Mouse (Mus musculus) urinary bladder, postnatal 4 days (tissue): ENCODE measurements at regions not wholly inside any gene's neighbourhood (a gene's known extent, or its start where the extent isn't known, plus 50 kb on each side); places are given as distances from the start of the nearest gene placed in this dataset.

ENCODE experiments used
- DNase-seq, 2 experiments: peaks; one replicate each; pipeline ENCODE4 v3.0.0; 2021 to 2022; ENCODE audit warnings: low spot score in 2 of 2

DNA sequence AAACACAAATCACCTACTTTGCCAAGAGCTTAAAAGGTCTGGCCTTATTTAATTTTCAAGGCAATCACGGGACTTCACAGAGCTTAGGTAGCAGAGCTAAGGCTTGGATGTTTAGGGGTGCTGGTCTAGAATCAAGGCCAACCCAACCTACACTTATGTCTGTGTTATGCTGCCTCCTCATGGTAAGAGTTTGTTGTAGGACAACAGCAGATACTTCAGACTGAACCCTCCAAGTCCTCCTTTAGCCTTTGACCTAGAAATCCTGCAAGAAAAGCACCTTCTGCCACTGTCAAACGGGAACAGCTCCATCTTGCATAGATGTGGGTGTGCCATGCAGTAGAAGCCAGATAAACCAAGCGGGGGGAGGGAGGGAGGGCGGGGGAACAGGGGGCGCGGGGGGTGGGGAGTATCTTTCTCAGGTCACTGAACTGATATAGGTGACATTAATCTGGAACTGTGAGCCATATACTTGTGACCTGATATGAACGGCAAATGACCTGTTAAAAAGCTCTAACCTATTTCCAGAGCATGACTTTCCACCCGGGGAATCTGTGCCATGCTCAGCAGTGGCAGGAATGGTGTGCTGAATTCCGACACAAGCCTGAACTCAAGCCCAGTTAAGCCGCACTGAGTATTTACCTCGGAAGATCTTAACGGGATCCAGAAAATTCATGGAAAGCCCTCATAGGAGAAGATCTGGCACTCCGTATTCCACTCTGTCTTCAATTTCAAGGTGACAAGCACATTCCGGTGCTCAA is 838.3 kb downstream of the Gsdmc2 start:
- DNase-seq, result no peak

DNA sequence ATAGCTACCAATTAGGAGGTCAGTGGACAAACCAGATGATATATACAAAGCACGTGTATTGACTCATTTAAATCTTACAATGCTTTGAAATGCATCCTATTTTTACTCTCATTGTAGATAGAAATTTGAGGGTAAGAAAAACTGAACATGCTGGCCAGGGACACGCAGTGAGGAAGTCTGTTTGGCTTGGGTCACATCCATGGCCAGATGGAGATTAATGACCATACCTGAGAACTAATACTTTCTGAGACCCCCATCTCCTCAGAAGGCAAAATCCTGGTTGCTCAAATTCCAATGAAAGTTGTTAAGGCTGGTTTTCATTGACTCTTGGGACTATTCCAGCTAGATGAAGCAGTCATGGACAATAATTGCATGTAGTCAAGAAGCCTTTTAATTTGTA is 850.3 kb downstream of the Gsdmc2 start:
- no peak for DNase-seq

DNA sequence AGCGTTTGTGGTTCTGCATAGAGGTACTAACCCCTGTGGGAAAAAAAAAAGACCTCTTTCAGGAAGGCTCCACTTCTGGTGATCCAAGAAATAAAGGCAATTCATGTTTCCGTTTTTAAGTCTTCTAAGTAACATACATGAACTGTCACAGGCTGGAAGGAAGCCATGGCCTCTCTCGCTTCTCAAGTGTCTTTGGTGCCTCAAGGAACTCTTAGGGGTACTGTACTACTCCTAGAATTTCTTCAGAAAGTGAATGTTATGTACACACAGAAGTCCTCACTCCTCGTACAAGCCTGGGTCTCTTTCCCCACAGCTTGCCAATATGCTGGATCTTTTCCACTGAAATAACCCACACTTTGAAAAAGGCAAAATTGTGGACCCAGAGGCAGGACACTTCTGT is 858.1 kb downstream of the Gsdmc2 start:
- DNase-seq, result no peak

DNA sequence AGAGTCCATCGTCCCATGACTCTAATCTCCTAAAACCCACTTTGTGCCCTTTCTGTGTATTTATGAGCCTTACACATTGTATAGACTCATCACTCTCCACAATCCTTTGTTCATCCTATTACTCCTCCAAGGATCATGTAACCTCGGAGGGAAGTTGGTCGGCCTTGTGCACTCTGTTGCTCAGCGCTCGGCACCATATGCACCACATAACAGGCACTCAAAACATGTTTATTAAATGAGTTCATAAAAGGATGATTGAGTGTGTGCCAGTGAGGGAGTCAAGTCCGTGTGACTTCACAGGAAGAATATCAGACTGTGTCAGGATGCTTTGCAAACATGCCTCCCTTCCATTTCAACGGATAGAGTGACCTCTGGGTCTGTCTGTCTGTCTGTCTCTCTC is 858.8 kb downstream of the Gsdmc2 start:
- DNase-seq, result no peak

DNA sequence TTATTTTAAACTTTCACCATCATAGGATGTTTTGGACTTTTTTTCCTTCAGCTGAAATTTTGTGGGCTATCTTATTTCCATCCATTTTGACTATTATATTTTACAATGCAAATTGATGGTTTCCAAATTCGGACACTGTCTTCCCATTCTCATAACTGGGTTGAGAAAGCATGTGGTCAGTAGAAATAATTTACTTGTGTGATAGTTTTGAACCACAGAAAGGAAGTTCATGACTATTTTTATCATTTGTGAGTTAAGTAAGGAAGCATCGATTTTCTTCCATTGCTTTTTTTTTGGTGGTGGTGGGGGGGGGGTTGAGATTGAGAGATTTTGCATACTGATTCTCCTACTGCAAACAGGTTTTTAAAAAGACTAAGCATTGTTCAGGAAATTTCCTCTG is 874.4 kb downstream of the Gsdmc2 start:
- no peak for DNase-seq

DNA sequence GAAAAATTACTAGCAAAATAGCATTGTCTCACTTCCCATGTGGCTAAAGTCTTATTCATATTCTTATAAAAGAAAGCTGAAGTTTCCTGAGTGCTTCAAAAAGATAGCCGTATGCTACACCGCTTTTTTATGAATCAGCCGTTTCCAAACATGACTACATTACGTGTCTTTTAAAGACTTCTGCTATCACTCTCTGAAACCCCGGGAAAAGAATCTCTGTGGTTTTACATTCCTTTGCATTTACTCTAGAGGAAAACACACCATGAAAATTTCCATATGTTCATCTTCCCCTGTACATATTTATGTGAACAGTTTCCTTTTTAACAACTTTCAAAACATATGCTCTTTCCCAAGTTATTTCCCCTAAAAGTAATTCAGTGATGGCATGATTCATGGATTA is 882.3 kb downstream of the Gsdmc2 start:
- no peak for DNase-seq

DNA sequence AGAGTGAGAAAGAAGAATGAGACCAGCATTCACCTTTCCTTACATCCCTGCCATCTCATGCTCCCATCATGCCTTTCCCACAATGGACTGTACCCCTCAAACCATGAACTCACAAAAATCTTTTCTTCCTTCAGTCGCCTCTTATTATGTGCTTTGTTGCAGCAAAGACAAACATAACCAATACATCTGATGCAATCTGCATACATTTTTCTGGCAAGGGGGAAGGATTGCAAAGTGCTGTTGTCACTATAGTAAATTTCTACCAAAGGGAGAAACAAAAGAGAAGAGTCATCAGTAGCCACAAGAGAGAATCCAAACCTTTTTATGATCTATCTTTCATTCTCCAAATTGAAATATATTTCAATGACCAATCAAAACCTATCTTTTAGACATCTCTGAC is 884.4 kb downstream of the Gsdmc2 start:
- no peak for DNase-seq

DNA sequence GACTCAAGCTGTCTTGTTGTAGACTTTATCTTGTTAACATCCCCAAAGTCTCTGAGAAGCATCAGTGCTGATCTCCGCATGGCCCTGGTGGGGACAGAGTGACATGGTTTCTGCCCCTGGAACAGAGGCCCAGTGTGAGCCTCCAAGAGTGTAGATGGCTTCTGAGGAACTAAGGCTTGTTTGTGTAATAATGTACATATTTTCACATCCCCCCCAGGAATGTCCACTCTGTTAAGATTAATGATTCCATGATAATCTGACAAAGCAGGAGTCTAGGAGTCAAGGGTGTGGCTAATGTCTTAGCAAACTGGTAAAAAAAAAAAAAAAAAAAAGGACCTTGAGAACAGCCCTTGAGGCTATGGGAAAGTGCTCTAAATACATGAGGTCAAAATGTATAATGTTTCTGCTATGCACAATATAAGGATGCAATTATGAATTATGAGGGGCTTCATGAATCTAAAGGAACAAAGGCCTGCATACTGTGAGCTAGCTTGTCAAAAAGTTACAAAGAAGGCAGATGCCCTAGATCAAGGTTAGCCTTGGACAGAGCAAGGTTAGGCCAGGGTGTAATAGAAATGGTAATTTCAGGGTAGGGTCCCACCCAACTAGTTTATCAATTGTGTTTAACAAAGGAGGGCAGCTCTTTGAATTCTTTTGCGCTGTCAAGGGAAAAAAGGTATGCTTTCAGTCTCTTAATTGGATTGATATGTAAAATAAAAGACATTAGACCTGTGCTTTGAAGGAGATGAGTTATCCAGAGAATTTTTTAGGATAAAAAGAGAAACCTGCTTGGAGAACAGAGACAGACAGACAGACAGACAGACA is 886.3 kb downstream of the Gsdmc2 start:
- no peak for DNase-seq

DNA sequence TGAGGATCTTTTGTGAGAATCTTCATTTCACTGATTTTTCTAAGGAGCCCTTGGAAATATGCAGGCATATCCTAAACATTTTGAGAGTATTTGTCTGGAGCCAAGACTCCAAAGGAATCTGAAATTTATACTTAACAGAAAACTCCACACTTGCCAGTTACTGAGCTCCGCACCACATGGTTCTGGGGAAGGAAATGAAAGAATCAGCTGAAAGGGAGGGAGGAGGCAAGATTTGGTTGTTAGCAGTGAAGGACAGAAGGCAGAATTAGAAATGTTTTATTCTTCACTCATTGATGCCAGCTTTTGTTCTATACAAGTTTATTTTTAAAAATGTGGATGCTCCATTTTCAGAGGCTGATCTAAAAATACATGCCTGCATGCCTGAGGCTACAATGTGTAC is 890.1 kb downstream of the Gsdmc2 start:
- no peak for DNase-seq

DNA sequence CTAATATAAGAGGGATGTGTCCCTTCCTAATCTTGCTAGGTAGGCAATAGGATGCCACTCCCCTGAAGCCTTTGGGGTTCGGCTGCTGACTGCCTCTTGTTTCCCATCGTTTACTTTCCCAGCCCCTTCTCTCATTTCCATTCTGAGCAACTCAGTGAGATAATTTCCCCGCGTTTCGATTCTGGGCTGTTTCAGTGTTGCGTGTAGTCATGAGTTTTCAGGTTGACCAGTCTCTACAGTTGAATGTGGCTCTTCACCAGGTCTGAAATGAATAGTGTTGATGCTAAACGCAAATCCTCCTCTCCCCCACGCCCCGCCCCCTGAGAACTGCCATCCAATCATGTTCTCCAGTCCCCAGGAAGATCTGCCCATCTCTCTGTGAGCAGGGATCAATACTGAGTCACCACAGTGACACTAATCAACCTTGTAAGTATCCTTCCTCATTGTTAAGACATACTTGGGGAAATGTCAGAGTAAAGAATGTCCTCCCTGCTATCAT is 890.6 kb downstream of the Gsdmc2 start:
- DNase-seq, result no peak

DNA sequence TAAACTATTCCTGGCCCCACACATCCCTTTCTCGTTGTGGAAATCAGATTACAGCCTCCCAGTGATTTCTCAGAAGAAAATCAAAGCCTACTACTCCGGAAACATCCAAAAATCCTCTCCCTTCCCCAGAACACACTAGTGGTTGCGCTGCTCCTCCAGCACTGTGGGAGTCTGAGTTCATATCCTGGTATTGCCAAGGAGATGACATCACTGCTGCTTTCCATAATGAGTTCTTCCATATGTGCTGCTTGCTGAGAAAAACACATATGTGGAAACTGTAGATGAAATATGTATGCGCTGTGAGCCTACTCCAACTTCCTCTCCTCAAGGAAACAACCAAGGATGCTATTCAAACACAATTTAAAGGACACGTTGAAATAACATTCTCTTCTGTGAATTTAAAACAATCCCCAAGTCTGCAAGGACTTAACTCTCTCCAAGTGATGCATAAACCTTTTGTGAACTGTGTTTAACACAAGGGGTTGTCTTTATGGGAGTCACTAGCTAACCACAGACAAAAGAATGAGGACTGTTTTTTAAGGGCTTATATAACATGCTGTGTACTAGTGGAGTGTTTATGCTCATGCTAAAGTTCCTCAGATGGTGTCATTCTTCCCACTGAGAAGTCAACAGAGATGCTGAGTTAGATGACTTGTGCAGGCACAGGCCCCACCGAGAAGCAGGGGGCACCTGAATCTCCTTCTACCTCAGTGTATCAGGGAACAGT is 891.6 kb downstream of the Gsdmc2 start:
- no peak for DNase-seq

DNA sequence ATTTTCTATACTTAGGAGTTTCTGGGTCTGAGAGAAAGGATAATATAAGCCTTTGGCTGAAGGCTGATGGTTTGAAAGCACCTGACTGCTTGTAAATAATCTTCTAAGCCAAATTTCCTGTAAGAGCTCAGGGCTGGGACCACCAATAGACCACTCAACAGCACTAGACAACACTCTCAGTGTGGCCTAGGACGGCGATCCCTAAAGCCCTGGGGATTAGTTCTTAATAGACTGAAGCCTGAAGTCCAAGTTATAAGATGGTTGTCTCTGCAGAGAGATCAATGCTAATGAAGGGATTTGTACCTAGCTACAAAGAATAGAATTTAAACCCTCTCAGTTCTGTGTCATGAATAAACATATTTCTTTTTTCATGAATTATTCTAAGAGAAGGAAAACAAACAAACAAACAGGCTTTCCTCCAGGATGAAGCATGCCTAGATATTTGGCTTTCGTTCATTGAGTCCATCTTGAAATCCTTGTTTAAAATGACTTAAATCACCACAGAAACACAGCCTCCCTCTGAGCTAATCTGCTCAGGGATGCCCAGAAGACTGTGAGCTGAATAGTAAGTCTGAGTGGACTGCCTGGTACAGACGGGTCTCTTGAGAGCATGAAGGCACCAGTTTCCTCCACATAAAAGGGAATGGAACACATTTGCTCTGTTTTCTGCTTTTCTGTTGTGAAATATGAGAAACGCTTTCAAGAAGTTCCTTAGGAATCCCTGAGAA is 892.3 kb downstream of the Gsdmc2 start:
- DNase-seq, result no peak

DNA sequence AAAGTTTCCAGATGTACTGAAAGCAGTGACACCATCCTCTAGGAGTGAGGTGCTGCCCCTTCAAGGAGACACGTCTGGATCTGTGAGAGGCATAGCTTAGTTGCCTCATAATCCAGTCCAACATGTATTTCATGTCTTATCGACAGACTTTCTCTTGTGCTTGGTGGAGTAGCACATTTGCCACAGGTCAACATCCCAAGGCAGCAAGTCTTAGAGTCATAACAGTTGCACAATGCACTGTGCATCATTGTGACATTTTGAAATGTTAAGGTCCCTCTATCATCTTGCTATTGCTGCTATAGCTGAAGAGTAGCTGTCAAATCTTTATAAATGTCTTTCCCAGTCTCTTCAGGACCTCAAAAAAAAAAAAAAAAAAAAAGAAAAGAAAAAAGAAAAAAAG is 905.6 kb downstream of the Gsdmc2 start:
- no peak for DNase-seq

DNA sequence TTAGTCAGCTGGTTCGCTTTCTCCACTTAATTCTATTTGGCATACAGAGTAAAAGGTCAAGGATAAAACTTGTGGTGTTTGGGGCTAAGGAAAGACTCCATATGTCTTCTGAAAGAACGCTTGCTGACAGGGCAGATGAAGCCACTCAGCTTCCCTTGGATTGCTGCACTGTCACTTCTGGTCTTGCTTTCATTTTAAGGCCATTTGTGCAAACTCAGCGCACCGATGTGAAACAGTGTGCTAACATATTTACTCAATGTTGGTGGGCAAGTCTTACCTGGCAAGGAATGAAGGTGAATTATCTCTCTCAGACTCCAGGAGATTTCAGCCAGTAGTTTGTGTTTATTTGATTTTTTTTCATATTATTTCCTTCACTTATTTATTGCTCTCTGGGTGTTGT is 907.2 kb downstream of the Gsdmc2 start:
- no peak for DNase-seq

DNA sequence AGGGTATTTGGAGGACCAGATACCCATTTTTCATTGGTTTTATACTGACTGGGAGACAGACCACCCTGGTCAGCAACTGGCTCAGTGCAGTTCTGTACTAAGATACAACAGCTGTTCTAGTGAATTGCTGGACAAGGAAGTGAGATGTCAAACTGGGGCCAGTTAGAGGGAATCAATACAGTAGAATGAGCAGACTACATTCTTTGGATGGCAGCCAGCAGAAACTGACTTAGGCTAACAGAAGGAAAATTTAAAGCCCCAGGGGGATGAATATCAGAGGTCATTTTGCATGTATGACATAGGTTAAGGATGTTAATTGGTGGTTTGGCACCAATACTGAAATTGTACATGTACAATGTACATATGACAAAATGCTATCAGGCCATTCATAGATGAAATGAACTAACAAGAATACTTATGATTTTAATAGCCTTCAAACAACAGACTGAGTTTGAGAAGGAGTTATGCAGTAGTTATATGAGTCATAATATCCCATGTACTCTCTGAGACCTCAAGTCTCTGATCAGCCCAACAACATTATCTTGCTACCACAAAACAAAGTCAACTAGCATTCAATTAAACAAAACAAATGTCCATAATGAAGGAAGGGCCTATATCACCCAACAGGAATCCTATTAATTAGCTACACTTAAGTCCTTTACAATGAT is 910.3 kb downstream of the Gsdmc2 start:
- DNase-seq, result no peak

DNA sequence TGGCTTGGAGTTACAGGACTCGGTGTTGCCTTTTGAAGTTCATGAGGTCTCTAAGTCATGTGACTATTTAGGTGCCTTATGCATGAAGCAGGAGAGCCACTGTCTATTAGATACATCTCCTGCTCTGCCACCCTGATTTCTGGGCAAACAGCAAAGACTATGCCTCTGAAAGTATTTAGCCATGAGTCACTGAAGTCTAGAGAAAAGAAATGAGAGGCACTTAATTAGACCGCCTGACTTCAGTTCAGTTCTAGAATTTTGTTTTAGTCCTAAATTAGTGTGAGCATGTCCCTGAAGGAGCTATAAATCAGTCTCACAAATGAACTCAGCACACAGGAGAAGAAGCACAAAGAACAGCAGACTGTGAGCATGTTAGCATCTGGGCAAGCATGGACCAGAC is 924.5 kb downstream of the Gsdmc2 start:
- DNase-seq, result no peak

DNA sequence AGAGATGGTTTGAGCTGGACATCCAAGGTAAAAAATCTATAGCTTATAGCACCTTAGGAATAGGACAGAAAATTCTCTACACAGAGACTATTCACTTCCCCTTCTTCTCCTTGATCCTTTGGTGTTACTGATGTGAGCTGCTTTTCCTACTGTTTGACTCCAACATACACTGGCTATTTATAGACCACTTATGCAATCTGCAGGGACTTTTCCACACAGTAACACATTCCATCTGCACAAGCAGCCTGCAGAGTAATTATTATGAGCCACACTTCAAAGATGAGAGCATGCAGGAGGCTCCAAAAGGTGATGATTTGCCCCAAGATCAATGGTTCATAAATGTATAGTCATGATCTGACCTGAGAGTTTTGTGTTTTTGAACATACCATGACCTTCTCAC is 925.7 kb downstream of the Gsdmc2 start:
- DNase-seq, result no peak

DNA sequence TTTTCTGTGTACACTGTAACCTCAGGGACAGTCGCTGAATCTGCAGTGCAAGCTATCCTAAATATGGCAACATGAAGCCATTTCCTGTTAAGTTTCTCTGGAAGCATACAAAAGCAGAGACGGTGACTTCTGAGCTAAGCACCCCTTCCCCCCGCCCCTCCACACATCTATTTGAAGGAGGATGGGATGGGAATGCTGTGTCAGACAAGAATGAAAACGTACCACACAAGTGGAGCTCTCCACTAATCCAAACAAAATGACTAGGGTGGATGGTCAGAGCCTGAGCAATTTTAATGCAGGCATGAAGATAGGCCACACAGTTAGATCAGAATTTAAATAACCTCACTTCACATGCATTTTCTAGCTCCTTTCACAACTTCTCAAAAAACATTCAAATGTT is 936.6 kb downstream of the Gsdmc2 start:
- DNase-seq, result no peak

DNA sequence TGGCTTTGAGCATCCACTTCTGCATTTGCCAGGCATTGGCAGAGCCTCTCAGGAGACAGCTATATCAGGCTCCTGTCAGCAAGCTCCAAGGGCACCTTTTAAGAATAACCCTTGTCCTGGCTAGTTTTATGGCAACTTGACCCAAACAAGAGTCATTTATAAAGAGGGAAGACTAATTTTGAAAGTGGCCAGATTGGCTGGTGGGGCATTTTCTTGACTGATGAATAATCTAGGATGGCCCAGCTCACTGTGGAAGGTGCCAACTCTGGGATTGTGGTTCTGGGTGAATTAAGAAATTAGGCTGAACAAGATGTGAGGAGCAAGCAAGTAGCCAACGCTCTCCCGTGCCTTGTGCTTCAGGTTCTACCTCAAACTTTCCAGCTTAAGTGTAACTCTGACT is 937.8 kb downstream of the Gsdmc2 start:
- DNase-seq, result no peak

DNA sequence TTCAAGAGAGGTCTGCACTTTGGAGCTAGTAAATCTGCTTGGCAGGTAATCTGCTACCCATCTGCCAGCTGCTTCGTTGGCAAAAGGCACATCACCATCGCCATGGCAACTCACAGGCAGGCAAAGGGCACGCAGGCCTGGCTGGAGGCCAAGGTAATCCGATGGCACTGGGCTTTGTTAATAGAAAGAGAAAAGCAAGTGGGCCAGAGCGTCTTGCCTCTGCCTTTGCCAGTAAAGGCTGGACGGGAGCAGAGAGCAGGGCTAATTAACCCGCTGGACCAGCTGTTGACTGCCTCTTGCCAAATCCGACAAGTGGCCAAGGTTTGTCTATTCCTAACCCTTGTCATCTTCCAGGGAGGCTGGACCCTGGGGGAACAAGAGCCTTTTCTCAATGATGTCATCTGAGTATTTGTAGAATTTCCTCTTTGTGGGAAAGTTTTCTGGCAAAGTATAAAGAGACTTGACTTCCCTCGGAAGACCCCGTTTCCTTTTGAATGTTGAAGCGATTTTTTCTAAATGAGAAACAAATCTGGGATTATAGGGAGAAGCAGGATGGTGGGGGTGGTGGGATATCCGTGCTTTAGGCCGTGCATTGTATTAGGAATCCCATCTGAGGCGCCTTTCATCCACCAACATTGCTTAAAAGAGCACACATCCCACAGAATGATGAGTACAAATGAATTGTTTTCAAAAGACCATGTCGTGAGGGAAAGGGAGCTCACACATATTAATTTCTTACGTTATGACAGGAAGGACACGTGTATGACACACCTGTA is 941.7 kb downstream of the Gsdmc2 start:
- DNase-seq, result peak; percentile 49 to 59

DNA sequence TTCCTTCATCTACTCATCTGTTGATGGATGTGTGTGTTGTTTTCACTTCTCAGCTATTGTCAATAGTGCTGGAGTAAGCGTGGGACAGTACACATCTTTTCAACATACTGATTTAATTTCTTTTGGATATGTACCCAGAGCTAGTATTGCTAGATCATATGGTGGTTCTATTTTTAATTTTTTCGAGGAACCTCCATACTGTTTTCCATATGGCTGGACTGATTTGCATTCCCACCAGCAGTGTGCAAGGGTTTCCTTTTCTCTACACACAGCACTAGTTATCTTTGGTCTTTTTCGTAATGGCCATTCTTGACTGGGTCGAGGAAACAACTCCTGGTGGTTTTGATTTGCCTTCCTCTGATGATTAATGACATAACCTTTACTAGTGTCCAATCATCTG is 943.0 kb downstream of the Gsdmc2 start:
- no peak for DNase-seq
